Mouse (Mus musculus) T-helper 1 cell (primary cell): ENCODE results near the gene Klhl20.
"Not testable (repeated sequence)": the region's sequence is repeated elsewhere in the genome, so short reads cannot be mapped to it uniquely, and the experiment has no call there.

ENCODE experiments used
- in situ Hi-C: fragments of 300-600 bp; cut with MboI, MseI; formaldehyde crosslinking; loops from one replicate; pipeline ENCODE4 v1.15.1; 2025; ENCODE audit warnings: high pct_unique_total_duplicates

Klhl20 gene

DNA sequence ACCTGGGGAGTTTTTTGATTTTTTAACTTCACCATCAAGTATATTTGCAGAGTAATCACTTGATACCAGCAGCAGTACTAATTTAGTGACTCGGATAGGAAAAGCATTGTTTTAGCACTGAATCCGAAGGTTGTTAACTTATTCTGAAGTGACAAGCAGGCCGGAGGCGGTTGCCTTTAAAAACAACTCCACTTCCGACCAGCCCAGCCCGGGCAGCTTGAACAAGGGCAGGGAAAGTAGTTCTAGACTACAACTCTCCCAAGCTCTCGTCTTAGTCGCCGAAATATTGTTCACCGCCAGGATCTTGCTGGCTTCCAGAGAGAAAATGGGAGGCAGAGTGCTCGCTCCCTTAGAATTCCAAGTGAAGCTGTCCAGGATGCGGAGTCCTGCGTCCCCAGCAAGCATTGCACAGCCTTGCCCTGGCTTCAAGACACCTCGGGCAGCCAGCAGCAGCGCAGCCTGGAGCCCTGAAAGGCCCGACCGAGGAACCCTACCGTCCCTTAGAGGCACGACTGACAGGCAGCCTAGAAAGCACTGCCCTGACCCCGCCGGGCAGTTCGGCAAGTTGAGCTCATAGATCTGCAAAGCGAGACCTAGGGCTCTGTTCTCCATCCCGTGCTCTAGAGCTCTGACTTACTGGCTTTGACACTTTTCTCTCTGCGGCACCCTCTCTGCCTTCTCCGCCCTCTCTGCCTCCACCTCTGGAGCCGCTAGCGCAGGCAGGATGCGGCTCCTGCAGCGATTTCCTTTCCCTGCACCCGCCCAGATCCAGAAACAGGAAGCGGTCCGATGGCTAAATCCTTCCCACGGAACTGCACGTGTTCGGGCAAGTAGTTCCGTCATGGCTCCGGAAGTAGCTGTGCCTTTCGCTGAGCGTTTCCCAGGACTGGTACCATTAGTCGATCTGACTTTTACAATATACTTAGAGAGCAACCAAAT is at the start of gene Klhl20:
Gene Klhl20 (minus strand): TSS at position 786 of the 939 bp plus-strand sequence.
- in situ Hi-C loops: no loop called here

GRCm38 (mm10) chr1:161180674-161181073 is 49.4 kb upstream of the Klhl20 start:
- in situ Hi-C loops: no loop called here

DNA sequence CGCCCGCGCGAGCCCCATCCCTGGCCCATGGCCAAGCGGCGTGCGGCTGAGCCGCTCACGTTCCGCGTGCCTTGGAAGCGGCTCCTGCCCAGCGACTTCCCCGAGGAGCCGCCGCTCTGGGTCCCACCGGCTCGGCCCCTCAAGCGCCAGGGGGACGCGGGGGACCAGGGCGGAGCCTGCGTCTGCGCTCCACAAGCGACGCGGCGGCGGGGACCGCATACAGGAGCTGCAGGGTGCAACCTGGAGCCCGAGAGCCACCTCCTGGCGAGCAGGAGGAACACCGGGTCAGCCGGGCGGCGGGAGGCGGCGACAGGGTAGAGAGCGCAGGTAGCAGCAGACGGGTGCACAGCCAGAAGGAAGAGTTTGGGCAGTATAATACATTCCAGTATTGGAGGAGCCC is 39.3 kb upstream of the Klhl20 start:
- in situ Hi-C loops: no loop called here

GRCm38 (mm10) chr1:161160266-161160665 is 29.0 kb upstream of the Klhl20 start:
- in situ Hi-C loops: no loop called here

DNA sequence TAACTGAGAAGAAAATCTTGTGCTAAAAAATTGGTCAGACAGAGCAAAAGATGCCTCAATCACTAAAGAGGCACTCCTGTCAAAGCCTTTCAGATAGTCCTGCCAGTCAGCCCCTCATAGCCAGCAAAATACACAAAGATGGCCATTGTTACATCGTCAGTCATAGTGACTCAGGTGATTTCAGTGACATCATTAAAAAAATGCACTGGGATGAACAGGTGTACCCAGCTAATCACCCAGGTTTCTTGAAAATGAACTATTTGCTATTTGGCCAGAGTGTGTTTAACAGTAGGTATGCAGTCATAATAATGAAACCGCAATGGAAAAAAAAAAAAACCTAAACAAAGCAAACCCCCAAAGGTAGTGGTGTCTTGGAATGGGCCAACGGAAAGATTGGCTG is 27.9 kb upstream of the Klhl20 start, which contains the start of gene Tex50:
Gene Tex50 (minus strand): TSS at position 101 of the 400 bp plus-strand sequence.
- in situ Hi-C loops: no loop called here

DNA sequence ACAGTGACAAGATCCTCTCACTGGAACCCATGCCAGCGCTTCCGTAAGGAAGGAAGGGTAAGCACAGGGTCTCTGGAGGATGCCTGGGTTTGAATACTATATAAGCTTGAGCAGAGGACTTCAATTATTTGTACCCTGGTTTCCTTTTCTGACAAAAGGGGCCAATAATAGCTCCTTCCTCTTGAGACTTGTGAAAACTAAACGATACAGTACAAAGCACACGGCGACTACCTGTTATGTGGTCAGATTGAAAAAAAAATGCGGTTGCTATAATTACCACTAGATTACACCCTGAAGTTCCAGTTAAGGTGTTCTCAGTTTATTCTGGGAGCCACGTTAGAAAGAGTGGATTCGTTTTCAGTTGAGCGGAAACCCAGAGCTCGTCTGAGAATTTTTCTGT is 25.2 kb upstream of the Klhl20 start:
- in situ Hi-C loops: no loop called here

- in situ Hi-C loops: no loop called here
Measured at GRCm38 (mm10) chr1:161151098-161151497, 19.8 kb upstream of the Klhl20 start.

DNA sequence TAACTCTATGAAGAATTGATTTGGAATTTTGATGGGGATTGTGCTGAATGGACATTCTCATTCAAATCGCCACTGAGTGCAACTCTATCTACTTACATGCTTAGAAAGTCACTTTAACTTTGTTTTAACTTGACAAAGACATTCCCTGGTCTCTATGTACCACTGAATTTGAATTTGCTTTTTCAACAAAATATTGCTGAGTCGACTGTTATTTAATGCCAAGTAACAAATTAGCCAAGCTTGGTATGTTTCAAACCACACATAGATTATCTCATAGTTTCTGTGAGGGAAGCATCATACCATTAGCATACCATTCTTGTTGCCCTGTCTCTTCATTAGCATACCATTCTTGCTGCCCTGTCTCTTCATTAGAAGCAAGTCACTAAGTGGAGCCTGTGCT is 16.6 kb upstream of the Klhl20 start:
- in situ Hi-C loops: no loop called here

DNA sequence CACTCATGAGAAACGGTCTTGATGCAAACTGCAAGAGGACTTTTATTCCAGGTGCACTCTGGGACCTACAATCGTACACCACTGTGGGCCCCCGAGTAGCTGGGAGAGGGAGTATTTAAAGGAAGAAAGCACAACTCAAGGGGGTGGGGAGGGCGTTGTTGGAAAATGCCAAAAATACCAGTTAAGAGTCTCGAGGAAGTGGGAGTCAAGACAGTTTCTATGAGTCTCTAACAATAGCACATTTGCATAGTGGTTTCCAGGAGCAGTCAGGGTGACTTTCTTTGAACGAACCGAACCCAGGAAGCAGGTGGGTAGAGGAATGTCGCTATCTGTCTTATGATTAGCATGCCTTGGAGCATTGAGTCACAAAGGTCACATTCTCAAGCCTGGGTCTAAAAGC is 14.3 kb upstream of the Klhl20 start:
- in situ Hi-C loops: not testable (repeated sequence)

GRCm38 (mm10) chr1:161143216-161143615 is 11.9 kb upstream of the Klhl20 start:
- in situ Hi-C loops: no loop called here

GRCm38 (mm10) chr1:161142531-161143159 is 11.3 kb upstream of the Klhl20 start, which contains the start of gene Ankrd45:
Ankrd45 (plus strand) TSS chr1:161142691.
- in situ Hi-C loops: no loop called here

DNA sequence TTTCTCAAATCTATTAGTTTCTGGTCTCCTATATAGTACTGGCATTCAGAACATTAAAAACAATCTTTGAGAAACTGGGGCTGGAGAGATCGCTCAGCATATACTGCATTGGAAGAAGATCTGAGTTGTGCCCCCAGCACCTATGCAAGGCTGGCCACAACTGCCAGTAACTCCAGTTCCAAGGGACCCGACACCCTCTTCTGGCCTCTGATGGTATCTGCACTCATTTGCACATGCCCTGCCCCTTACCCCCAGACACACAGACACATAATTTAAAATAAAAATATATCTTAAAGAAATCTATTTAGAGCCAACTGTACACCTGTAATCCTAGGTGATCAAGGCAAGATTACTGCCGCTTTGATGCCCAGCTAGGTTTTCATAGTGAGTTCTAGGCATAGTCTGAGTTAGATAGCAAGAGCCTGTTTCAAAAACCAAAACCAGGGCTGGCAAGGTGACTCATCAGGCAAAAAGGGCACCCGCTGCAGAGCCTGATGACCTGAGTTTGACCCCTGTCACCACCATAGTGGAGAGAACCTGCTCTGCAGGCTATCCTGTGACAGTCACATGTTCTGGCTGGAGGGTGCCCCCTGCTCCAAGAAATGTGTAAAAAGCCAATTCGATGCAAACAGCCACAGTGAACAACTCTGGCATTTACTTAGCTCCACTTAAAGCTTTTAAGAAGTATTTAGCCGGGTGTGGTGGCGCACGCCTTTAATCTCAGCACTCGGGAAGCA is 8.9 kb upstream of the Klhl20 start:
- in situ Hi-C loops: no loop called here

DNA sequence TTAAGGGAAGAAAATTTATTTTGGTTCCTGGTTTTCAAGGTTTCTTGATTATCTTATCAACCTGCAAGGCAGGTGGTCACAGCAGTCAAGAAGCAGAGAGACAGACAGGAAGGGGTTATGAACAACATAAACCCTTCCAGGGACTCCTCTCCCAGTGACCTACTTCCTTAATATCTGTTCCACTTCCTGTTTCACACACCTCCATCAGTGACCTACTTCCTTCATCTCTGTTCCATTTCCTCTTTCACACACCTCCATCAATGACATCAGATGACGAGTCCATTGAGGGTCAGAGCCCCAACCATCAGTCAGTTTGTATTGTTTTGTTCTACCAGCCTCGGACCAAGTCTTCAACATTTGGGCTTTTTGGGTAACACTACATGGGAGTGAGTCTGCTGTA is 8.2 kb upstream of the Klhl20 start:
- in situ Hi-C loops: no loop called here

DNA sequence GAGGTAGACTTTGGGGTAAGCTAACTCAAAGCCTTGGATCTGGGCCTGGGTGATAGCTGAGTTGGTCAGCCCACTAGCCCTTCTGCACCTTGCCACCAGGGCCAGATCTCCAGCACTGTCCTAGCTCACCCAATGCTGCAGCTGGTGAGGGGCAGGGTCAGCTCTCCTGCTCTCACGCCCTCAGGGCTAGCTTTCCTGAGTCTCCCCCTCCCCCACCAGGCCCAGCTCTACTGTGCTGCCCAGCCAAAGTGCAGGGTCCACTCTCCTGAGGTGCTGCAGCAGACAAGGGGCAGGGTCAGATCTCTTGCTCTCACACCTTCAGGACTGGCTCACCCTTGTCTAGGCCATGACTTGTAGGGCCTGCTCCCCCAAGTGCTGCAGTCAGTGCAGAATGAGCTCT is 4.8 kb downstream of the Klhl20 start:
- in situ Hi-C loops: loop anchor here (10.0 kb wide), 1 partner anchor 62 kb away; no protein-coding TSS in a partner anchor

- in situ Hi-C loops: loop anchor here (10.0 kb wide), 1 partner anchor 58 kb away; no protein-coding TSS in a partner anchor
Measured at GRCm38 (mm10) chr1:161122661-161123418, 8.5 kb downstream of the Klhl20 start.

DNA sequence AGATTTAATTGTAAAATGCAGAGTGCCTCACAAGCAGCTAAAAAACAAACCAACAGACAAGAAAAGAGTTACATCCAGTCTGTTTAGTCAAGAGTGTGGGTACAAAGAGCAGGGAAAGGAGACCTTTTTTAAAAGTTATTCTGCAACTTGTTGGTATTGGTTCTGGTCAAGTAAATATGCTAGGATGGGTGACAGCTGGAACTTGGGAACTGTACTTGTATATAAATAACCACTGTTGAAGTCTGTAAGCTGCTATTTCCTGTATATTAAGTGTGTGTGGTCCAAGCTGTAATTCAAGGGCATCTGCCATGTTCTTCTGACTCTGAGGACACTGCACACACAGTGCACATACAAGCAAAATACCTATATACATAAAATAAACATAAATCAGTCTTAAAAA is 16.7 kb downstream of the Klhl20 start:
- in situ Hi-C loops: no loop called here

GRCm38 (mm10) chr1:161109216-161109615 is 22.1 kb downstream of the Klhl20 start:
- in situ Hi-C loops: no loop called here

GRCm38 (mm10) chr1:161103842-161104241 is 27.5 kb downstream of the Klhl20 start:
- in situ Hi-C loops: no loop called here

DNA sequence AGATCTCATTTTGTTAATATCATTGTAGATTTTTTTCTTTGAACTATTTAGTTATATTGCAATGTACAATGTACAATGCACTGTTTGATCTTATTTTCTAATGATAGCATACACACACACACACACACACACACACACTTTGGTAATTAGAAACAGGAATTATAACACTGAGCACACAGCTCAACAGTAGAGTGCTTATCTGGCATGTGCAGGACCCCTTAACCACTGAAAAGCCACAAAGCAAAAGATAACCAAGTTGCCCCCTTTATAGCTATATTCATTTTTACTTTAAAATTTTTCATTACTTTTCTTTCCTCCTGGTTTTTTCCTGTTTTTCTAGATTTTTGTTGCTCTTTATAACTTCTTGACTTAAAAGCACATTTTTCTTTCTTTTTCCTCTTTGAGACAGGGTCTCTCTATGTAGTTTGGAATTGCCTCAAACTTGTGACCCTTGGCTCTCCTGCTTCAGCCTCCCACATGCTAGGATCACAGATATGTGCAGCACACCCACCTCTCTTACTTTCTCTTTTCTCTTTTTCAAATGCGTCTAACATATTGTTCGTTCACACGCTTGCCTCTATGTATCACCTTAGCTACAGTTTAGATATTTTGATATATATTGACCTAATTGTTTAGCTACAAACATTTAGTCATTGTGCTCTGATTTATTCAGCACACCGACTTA is 31.4 kb downstream of the Klhl20 start:
- in situ Hi-C loops: no loop called here

GRCm38 (mm10) chr1:161077243-161077642 is 54.1 kb downstream of the Klhl20 start:
- in situ Hi-C loops: no loop called here

DNA sequence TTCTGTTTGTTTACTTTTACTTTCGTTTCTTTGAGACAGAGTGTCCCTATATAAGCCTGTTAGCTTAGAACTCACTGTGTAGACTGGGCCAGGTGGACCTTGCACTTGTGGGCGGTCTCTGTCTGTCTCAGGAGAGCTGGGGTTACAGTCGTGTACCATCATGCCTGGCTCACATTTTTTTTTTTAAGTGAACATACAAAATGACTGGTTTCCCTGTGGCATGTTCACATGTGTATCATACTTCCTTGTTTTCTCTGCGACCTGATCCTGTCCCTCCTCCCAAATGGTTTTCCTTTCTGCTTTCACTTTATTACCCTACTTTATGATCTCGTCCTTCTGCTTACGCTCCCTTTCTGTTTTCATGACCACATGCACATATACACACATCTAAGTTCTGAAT is 55.1 kb downstream of the Klhl20 start:
- in situ Hi-C loops: no loop called here
